Mouse (Mus musculus): ENCODE measurements at regions not wholly inside any gene's neighbourhood (a gene's known extent, or its start where the extent isn't known, plus 50 kb on each side); places are given as distances from the start of the nearest gene placed in this dataset.

GRCm38 (mm10) chr16:76183556-76183955 is 161.5 kb upstream of the Samsn1 start:
- DNase-seq (ENCODE audit: low read depth), result peak; percentile 67

GRCm38 (mm10) chr16:76183105-76183504 is 161.0 kb upstream of the Samsn1 start:
- DNase-seq (ENCODE audit: low read depth), result no peak

DNA sequence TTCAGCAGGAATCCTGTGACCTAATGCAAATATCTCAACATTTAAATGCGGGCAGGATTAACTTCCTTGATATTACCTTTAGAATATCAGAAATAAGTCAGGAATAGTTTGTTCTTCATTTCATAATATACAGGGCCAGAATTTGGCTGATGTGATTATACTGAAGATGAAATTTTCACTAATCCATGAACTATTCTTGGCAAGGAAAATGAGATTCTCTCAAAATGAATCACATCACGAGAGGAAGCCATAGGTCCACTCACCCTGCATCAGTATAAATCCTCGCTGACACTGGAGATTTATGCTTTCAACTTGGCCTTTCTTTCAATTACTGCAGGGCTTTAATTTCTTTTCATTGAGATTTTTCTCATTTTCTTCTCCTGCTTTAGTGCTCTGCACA is 159.5 kb upstream of the Samsn1 start:
- no peak for DNase-seq (ENCODE audit: low read depth)

- DNase-seq (ENCODE audit: low read depth), result no peak
Measured at GRCm38 (mm10) chr16:76167651-76168050, 145.6 kb upstream of the Samsn1 start.

GRCm38 (mm10) chr16:76160879-76161278 is 138.8 kb upstream of the Samsn1 start:
- DNase-seq (ENCODE audit: low read depth), result no peak

DNA sequence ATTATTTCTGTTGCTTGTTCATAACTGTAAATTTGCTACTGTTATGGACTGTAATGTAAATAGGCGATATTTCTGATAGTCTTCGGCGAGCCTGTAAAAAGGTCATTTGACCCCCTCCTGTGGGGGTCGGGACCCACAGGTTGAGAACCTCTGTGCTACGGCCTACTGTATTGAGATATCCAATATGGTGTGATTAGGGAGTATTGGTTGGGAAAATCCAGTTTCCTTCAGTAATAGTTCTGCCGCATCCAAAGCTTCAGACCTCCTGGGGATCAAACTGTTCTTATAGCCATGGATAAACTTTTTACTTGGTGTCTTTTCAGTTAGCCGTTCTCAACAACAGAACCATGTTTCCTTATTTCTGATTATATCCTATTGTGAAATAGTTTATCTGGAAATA is 136.5 kb upstream of the Samsn1 start:
- DNase-seq (ENCODE audit: low read depth), result no peak

DNA sequence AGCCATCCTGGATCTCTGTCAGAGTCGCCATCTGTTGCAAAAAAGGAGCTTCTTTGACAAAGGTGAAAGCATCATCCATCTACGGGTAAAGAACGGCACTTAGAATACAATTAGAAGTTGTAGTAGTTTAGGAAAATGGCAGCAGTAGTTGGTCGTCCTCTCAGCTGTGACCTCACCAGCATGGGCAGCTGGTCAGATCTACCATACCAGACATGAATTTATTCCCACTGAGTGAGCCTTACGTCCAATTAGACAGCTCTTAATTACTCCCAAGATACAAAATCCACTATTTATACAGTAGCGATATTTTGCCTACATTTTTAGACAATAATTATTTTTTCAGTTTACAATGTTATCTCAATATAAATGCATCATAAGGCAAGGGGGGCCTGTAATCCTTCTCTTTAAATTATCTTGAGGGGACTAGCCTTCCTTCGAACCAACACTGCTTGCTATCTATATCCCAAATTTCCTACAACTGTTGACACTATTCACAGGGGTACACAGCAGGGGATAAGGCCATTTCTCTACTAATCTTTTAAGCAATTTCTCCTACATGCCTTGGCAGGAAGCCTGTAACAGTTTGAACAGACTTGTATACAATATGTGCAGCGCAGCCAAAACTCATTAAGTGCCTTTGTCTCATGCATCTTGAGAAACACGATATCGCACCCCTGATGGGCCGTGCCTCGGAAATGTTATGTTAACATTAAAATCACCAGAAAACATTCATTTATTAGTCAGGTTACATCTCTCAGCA is 131.9 kb upstream of the Samsn1 start:
- no peak for DNase-seq (ENCODE audit: low read depth)

GRCm38 (mm10) chr16:76149581-76149980 is 127.5 kb upstream of the Samsn1 start:
- peak; percentile 81 for DNase-seq (ENCODE audit: low read depth)

GRCm38 (mm10) chr16:76133892-76134291 is 111.8 kb upstream of the Samsn1 start:
- no peak for DNase-seq (ENCODE audit: low read depth)

GRCm38 (mm10) chr16:76130486-76130885 is 108.4 kb upstream of the Samsn1 start:
- DNase-seq (ENCODE audit: low read depth), result no peak

DNA sequence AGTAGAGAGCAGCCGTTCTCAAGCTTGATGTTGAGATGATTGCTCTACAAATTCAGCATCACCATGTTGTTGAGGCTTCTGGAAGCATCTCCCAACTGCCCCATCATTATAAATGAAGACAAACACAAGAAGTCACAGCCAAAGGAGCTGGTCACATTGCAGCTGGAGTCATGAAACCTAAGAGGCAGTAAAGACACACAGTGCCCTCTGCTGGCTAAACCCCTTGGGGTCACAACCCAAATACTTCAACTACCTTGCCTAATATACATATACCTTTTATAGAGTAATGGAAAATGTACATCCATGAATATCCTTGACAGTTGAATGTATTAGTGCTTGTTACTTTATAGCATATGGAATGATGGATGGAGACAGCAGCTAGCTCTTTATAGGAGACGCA is 107.9 kb upstream of the Samsn1 start:
- DNase-seq (ENCODE audit: low read depth), result peak; percentile 89

DNA sequence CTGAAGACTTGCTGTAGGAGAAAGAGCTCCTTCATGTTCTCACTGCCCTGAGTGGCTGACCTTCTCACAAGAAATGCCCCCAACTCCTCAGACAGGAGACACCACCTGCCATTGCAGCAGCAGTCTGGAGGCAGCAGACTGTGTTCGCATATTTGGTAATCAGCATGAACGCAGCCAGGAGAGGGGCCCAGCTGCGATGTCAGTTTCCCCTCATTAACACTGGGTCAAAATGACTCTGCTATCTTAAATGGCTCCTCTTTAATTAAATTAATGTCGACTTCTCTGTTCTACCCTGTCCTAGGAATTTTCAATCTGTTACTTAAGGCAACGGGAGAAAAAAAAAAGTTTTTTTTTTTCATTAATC is 100.9 kb upstream of the Samsn1 start:
- DNase-seq (ENCODE audit: low read depth), result no peak

DNA sequence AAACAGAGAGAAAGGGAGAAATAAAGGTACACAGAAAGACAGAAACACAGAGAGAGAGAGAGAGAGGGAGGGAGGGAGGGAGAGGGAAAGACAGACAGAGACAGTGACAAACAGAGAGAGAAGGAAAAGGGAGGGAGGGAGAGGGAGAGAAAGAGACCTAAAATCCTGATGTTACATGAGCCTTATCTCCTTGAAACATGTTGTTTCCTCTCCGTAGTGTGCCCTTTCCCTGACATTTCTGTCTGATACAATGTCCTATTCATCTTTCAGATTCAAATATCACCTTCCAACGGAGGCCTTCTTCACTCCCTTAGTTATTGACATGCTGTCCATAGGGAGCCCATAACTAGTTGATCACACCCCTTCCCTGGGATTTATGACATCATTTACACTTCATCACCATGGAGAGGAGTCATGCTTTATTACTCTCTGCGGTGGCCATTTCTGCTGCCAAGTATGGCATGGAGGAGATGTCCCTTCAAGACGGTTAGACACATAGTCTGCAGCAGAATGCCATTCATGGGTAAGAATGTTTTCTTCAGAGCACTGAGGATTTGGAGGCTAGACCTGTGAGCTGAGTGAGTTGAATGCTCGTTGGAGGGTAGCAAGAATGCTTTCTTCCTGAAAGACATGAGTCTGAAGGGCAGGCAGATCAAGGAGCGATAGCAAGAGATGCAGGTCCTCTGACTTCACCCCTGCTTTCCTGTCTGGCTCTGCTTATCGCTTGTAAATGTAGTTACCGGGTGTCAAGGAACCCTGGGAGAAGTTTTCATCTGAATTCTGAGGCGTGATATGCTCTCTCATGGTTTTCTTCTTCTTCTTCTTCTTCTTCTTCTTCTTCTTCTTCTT is 100.3 kb upstream of the Samsn1 start:
- no peak for DNase-seq (ENCODE audit: low read depth)

GRCm38 (mm10) chr16:76120712-76121111 is 98.6 kb upstream of the Samsn1 start:
- no peak for DNase-seq (ENCODE audit: low read depth)

DNA sequence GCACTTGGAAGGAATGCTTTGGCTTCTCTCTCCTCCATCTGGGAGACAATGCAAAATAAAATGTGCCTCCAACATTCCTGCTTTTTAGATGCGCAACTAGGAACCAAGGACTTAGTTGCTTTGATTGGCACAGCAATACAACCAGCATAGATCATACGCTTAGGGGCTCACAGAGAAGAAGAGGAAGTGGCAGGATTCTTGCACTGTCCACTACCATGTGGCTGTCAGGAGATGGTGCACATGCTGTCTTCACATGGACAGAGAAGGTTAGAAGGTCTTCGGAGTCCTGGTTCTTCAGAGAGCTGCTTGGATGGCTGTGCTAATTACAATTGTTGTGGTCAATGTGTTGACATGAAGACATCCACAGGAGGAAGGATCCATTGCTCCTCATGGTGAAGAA is 88.3 kb upstream of the Samsn1 start:
- DNase-seq (ENCODE audit: low read depth), result peak; percentile 40

DNA sequence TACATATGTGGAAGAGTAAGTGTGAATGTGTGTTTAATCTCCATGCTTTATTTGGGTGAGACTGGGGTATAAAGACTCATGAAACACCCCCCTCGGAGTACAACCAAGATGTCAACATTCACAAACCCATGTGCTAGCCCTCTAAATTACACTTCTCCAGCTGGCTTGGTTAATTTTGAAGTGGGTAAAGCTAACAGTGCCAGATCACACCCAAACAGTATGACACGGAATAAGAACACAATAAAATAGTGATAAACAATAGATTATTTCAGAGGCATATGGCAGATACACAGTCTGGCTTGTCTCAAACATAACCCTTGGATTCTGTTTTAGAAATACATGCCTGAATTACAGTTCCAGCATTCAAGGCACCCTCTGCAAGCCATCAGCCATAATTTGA is 86.4 kb upstream of the Samsn1 start:
- no peak for DNase-seq (ENCODE audit: low read depth)

DNA sequence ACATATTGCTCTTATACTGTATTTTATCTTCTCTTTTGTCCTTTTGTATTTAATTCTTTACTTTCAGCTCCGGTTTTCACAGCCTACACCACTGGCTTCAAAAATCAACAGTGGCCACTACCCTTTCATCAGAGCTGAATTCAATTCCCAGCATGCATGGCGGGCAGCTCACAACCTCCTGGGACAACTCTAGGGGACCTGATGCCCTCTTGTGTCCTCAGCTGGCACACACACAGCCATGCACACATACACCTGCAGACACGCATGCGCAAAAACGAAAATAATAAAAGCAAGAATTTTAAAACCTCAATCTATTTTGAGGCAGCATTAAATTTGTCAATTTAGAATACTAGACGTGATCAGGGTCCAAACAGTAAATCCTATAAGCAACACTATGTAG is 82.6 kb upstream of the Samsn1 start:
- DNase-seq (ENCODE audit: low read depth), result peak; percentile 27

GRCm38 (mm10) chr16:76101773-76102172 is 79.7 kb upstream of the Samsn1 start:
- no peak for DNase-seq (ENCODE audit: low read depth)

GRCm38 (mm10) chr16:76097808-76098207 is 75.7 kb upstream of the Samsn1 start:
- no peak for DNase-seq (ENCODE audit: low read depth)

DNA sequence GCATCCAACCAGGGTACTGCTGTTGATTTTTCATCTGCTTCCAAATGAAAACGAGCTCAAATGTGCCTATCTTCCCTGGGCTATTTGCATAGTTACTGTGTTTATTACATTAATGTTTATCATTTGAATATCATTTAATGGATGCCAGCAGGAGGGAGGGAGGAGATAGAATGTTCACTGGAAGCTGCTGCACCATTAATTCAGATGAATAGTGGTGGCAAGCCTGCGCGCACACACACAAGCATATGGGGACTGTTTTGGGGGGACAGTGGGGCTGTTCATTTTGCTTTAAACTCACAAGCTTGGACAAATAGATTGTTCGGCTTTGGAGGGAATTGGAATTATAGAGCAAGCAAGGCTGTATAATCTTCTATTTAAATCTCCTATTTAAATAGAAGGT is 74.3 kb upstream of the Samsn1 start:
- DNase-seq (ENCODE audit: low read depth), result no peak

GRCm38 (mm10) chr16:76085363-76085762 is 63.3 kb upstream of the Samsn1 start:
- DNase-seq (ENCODE audit: low read depth), result no peak

DNA sequence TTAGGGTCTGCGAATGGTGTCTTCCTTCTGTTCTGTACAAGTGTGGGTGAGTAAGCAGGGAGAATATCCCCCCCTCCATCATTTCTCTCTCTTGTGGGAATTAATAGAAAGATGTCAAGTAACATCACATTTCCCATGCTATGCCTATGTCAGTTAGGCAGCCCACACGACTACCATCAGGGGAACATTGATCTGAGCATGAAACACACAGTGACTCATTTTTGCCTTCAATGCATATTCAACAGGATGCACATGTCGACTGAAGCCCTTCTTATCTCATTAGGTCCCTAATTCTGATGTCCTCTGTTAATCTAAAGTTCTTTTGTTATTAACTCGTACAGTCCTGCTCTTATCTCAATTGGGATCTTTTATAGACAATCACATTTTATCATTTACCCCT is 60.4 kb upstream of the Samsn1 start:
- DNase-seq (ENCODE audit: low read depth), result peak; percentile 86

- peak; percentile 56 for DNase-seq (ENCODE audit: low read depth)
Measured at GRCm38 (mm10) chr16:76079761-76080502, 57.9 kb upstream of the Samsn1 start.
